Mouse (Mus musculus) megakaryocyte, embryonic 14.5 days (primary cell): ENCODE results near the gene Amz1.

Source experiments
- FLI1 ChIP-seq: IDR thresholded peaks from 2 replicates; pipeline ENCODE4 v1.6.1; 2012; ENCODE audit warnings: low read length, inconsistent platforms, mixed read lengths
- GATA1 ChIP-seq: IDR thresholded peaks from 3 replicates; pipeline ENCODE4 v1.6.1; 2012; ENCODE audit warnings: mixed read lengths, low read length, inconsistent platforms, borderline replicate concordance

GRCm38 (mm10) chr5:140720773-140721172 is 3.2 kb upstream of the Amz1 start:
- no peak for TF ChIP-seq GATA1
- no peak for TF ChIP-seq FLI1
